21 mouse cellular contexts compared by ENCODE assay signal in the genomic region with DNA sequence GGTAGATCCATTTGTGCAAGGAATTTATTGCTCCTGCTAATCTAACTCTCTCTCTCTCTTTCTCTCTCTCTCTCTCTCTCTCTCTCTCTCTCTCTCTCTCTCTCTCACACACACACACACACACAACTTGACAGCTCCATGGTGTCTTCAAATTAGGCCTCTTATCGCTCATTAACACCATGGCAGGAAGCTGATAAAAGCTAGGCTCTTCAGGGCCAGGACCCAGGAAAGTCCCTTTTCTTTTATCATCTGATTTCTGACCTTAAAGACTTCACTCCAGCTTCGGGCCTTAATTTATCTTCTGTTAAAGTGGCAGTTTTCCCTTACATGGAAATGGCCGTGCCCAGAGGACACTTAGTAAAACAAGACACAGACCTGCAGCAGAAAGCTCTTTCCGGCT.
DNase-seq lines count a peak whose midpoint lies in the region; ATAC-seq and TF ChIP-seq lines count a peak whose summit lies in the region.
"Had no signal": no experiment of that assay in that cellular context is flagged by ENCODE, and none has a peak within 500 bp of the region (broad histone marks: within the 10 kb centered on the region; RNA-seq: fewer than 3 reads in every experiment).

No protein-coding gene starts in this region.

- H3K4me1 ChIP-seq in heart, embryonic 12.5 days (replicated peaks), result peaks cover 16% of the 10 kb centered on the region
- H3K4me1 ChIP-seq in heart, adult 2 months (ENCODE audit: control insufficient read depth, insufficient read depth, low read length), result no peaks in the 10 kb centered on the region
- peaks cover 12% of the 10 kb centered on the region for H3K4me1 ChIP-seq in liver, embryonic 11.5 days (replicated peaks; ENCODE audit: control insufficient read depth, insufficient read depth, low read length)
- no peaks in the 10 kb centered on the region for H3K4me1 ChIP-seq in lung, adult 2 months (ENCODE audit: control insufficient read depth, insufficient read depth, low read length)
- H3K4me1 ChIP-seq: embryonic facial prominence, embryonic 15.5 days; midbrain, embryonic 10.5 days; neural tube, embryonic 13.5 days had no signal

- no peak overlapping the region for H3K9ac ChIP-seq in heart, embryonic 12.5 days
- H3K9ac ChIP-seq in heart, adult 2 months (ENCODE audit: low read depth, low read length), result no peak overlapping the region
- no peak overlapping the region for H3K9ac ChIP-seq in liver, embryonic 11.5 days (ENCODE audit: low read depth, low read length)
- H3K9ac ChIP-seq: embryonic facial prominence, embryonic 15.5 days; limb, embryonic 13.5 days; neural tube, embryonic 13.5 days had no signal

- no peaks in the 10 kb centered on the region for H3K79me2 ChIP-seq in heart, adult 2 months (replicated peaks; ENCODE audit: control insufficient read depth, insufficient read depth, low read length)

- 7% methylated on average over 4 of the region's 4 CpGs for WGBS in heart, embryonic 12.5 days
- 45% methylated on average over 4 of the region's 4 CpGs for WGBS in heart, adult 2 months
- 19% methylated on average over 4 of the region's 4 CpGs for WGBS in liver, embryonic 11.5 days
- 67% methylated on average over 4 of the region's 4 CpGs for WGBS in lung, adult 2 months

- no peaks in the 10 kb centered on the region for H3K9me3 ChIP-seq in heart, embryonic 12.5 days (replicated peaks)
- no peaks in the 10 kb centered on the region for H3K9me3 ChIP-seq in liver, embryonic 11.5 days (ENCODE audit: control insufficient read depth, low read length)
- H3K9me3 ChIP-seq: embryonic facial prominence, embryonic 15.5 days; limb, embryonic 13.5 days; midbrain, embryonic 10.5 days; neural tube, embryonic 13.5 days had no signal

- H3K4me3 ChIP-seq in heart, embryonic 12.5 days, result no peak overlapping the region
- no peak overlapping the region for H3K4me3 ChIP-seq in heart, adult 2 months
- H3K4me3 ChIP-seq in liver, embryonic 11.5 days (ENCODE audit: low read depth, low read length), result no peak overlapping the region
- no peak overlapping the region for H3K4me3 ChIP-seq in lung, adult 2 months (replicated peaks; ENCODE audit: extremely low read depth, low read depth, low read length)
- H3K4me3 ChIP-seq: embryonic facial prominence, embryonic 15.5 days; layer of hippocampus, adult 2 months; limb, embryonic 13.5 days; midbrain, embryonic 10.5 days; neural tube, embryonic 13.5 days had no signal

- peak overlapping the region; percentile 54; the same call in 1 of the 2 replicates for H3K27ac ChIP-seq in heart, embryonic 12.5 days (ENCODE audit: poor library complexity, severe bottlenecking)
- H3K27ac ChIP-seq in heart, adult 2 months, result no peak overlapping the region
- H3K27ac ChIP-seq in liver, embryonic 11.5 days (ENCODE audit: low read depth, low read length), result no peak overlapping the region
- H3K27ac ChIP-seq: embryonic facial prominence, embryonic 15.5 days; layer of hippocampus, adult 2 months; limb, embryonic 13.5 days; midbrain, embryonic 10.5 days; neural tube, embryonic 13.5 days had no signal

- no peak for TF ChIP-seq CTCF in heart, adult 2 months (IDR thresholded peaks at IDR 0.05)
- TF ChIP-seq CTCF in lung, adult 2 months (IDR thresholded peaks at IDR 0.05; ENCODE audit: insufficient read depth, low read length), result no peak

- intact Hi-C loops in heart, adult 2 months (cut with DNase I), result no loop called here

- no peak for ATAC-seq in heart, embryonic 12.5 days (ENCODE audit: insufficient number of reproducible peaks, low FRiP score)
- ATAC-seq in liver, embryonic 11.5 days (replicated peaks; ENCODE audit: low FRiP score), result peak; percentile 92
- ATAC-seq in megakaryocyte-erythroid progenitor cell, adult 5-6 weeks (replicated peaks; ENCODE audit: low FRiP score, low TSS enrichment, poor library complexity, severe bottlenecking), result peak; percentile 81
- ATAC-seq: hindbrain, embryonic 16.5 days had no signal

- TF ChIP-seq EP300 in heart, adult 2 months (IDR thresholded peaks at IDR 0.05; ENCODE audit: insufficient read depth, low read depth, low read length), result no peak

- H3K4me2 ChIP-seq in heart, embryonic 12.5 days, result no peak overlapping the region
- no peak overlapping the region for H3K4me2 ChIP-seq in liver, embryonic 11.5 days
- H3K4me2 ChIP-seq: embryonic facial prominence, embryonic 15.5 days; limb, embryonic 13.5 days; neural tube, embryonic 13.5 days had no signal

- no peak for DNase-seq in heart, adult 2 months
- peak; percentile 38 for DNase-seq in embryo, embryonic 10.5 days (ENCODE audit: low spot score)
- DNase-seq in liver, embryonic 11.5 days (ENCODE audit: low spot score), result no peak
- DNase-seq in lung, adult 2 months, result no peak
- no peak for DNase-seq in spleen, adult 12 weeks (ENCODE audit: low spot score)
- DNase-seq in left cerebral cortex, adult 18-20 months (ENCODE audit: low spot score in 2 of 2), result no peak
- DNase-seq: adrenal gland, postnatal 14 days; cerebellum, postnatal 10 days; gastrocnemius, postnatal 14 days; kidney, adult 11 months; kidney, postnatal 10 days; lung, postnatal 10 days; thymus, postnatal 4 days had no signal

- H3K36me3 ChIP-seq in heart, embryonic 12.5 days, result no peaks in the 10 kb centered on the region
- H3K36me3 ChIP-seq in heart, adult 2 months (ENCODE audit: control insufficient read depth, insufficient read depth, low read length), result no peaks in the 10 kb centered on the region
- no peaks in the 10 kb centered on the region for H3K36me3 ChIP-seq in liver, embryonic 11.5 days (ENCODE audit: control insufficient read depth, insufficient read depth, low read length)
- H3K36me3 ChIP-seq: embryonic facial prominence, embryonic 15.5 days; limb, embryonic 13.5 days; midbrain, embryonic 10.5 days; neural tube, embryonic 13.5 days had no signal

- no peaks in the 10 kb centered on the region for H3K27me3 ChIP-seq in heart, embryonic 12.5 days (replicated peaks)
- no peaks in the 10 kb centered on the region for H3K27me3 ChIP-seq in heart, adult 2 months (ENCODE audit: control insufficient read depth, insufficient read depth, low read length)
- H3K27me3 ChIP-seq in liver, embryonic 11.5 days (replicated peaks; ENCODE audit: control insufficient read depth, insufficient read depth, low read length), result no peaks in the 10 kb centered on the region
- H3K27me3 ChIP-seq: embryonic facial prominence, embryonic 15.5 days; limb, embryonic 13.5 days; neural tube, embryonic 13.5 days had no signal

- TF ChIP-seq POLR2A in heart, adult 2 months (IDR thresholded peaks at IDR 0.05; ENCODE audit: insufficient read depth, low read depth, low read length), result no peak
- no peak for TF ChIP-seq POLR2A in lung, adult 2 months (IDR thresholded peaks at IDR 0.05; ENCODE audit: borderline replicate concordance, extremely low read depth, low read depth, low read length)
